Comparison of ENCODE assay signal across 24 mouse cellular contexts in the genomic region with DNA sequence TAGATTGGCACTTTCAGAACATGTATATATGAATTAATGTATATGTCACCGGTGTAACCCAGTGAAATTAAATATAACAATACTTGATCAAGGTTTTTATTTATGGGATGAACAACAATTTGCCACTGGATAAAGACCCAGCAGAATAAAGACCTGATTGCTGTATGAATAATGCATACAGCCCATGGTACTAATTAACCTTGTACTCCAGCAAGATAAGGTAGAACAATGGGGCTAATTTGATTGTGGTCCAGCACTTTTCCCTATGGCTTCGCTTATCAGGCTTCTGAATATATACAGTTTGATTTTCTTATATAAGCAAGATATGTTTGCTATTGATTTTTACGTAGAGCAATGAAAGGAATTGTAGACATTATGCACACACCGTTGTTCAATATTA.
"Had no signal": no experiment of that assay in that cellular context is flagged by ENCODE, and none has a peak within 500 bp of the region (broad histone marks: within the 10 kb centered on the region; RNA-seq: fewer than 3 reads in every experiment).

No protein-coding gene starts in this region.

- H3K4me1 ChIP-seq: heart, embryonic 10.5 days; heart, embryonic 12.5 days; intestine, embryonic 15.5 days; limb, embryonic 10.5 days; limb, embryonic 12.5 days had no signal

- DNase-seq: gastrocnemius, adult 2 months; gastrocnemius, postnatal 10 days; gastrocnemius, postnatal 25 days; heart, adult 18-20 months; heart, postnatal 10 days; heart, postnatal 4 days; kidney, adult 18-20 months; kidney, adult 8-10 months; kidney, postnatal 10 days; kidney, postnatal 25 days; kidney, postnatal 4 days; liver had no signal

- H3K9ac ChIP-seq: heart, embryonic 12.5 days; hindbrain, embryonic 14.5 days; intestine, embryonic 15.5 days; limb, embryonic 12.5 days had no signal

- H3K4me3 ChIP-seq: gastrocnemius, adult 2 months; heart, embryonic 10.5 days; heart, embryonic 12.5 days; hindbrain, embryonic 10.5 days; intestine, embryonic 15.5 days; layer of hippocampus, adult 2 months; left cerebral cortex, adult 2 months; limb, embryonic 10.5 days; limb, embryonic 12.5 days had no signal

- ATAC-seq: inflammation-experienced regulatory T-cells, adult 6 months; intestine, embryonic 15.5 days; intestine, postnatal 0 days had no signal

- H3K27ac ChIP-seq: gastrocnemius, adult 2 months; heart, embryonic 10.5 days; hindbrain, embryonic 10.5 days; hindbrain, embryonic 14.5 days; intestine, embryonic 15.5 days; layer of hippocampus, adult 2 months; limb, embryonic 10.5 days; limb, embryonic 12.5 days had no signal

- H3K36me3 ChIP-seq: heart, embryonic 10.5 days; heart, embryonic 12.5 days; hindbrain, embryonic 10.5 days; intestine, embryonic 15.5 days; limb, embryonic 10.5 days; limb, embryonic 12.5 days had no signal

- H3K4me2 ChIP-seq: heart, embryonic 12.5 days; hindbrain, embryonic 14.5 days; intestine, embryonic 15.5 days; limb, embryonic 12.5 days; liver, embryonic 11.5 days had no signal

- H3K9me3 ChIP-seq: heart, embryonic 10.5 days; heart, embryonic 12.5 days; hindbrain, embryonic 10.5 days; intestine, embryonic 15.5 days; limb, embryonic 10.5 days; limb, embryonic 12.5 days had no signal

- H3K27me3 ChIP-seq: heart, embryonic 12.5 days; intestine, embryonic 15.5 days; limb, embryonic 12.5 days had no signal
